Mouse (Mus musculus) cerebellum, adult 2 months (tissue): ENCODE measurements at regions not wholly inside any gene's neighbourhood (a gene's known extent, or its start where the extent isn't known, plus 50 kb on each side); places are given as distances from the start of the nearest gene placed in this dataset.

Source experiments
- CTCF ChIP-seq: fragments of 200-500 bp; IDR thresholded peaks from 2 replicates; pipeline ENCODE4 v1.5.1; 2011; ENCODE audit warnings: low read depth, mild to moderate bottlenecking, control low read depth, low read length, moderate library complexity, borderline replicate concordance; ENCODE audit not compliant: insufficient read depth
- POLR2A ChIP-seq: fragments of 200-500 bp; IDR thresholded peaks from 2 replicates; pipeline ENCODE4 v1.6.1; 2011; ENCODE audit warnings: low read length, control low read depth, borderline replicate concordance; ENCODE audit not compliant: insufficient read depth

GRCm38 (mm10) chr13:78641687-78642442 is 442.3 kb upstream of the Nr2f1 start:
- TF ChIP-seq POLR2A (no peak), CTCF (no peak)
